ENCODE assay signal across 23 mouse cellular contexts in the genomic region with DNA sequence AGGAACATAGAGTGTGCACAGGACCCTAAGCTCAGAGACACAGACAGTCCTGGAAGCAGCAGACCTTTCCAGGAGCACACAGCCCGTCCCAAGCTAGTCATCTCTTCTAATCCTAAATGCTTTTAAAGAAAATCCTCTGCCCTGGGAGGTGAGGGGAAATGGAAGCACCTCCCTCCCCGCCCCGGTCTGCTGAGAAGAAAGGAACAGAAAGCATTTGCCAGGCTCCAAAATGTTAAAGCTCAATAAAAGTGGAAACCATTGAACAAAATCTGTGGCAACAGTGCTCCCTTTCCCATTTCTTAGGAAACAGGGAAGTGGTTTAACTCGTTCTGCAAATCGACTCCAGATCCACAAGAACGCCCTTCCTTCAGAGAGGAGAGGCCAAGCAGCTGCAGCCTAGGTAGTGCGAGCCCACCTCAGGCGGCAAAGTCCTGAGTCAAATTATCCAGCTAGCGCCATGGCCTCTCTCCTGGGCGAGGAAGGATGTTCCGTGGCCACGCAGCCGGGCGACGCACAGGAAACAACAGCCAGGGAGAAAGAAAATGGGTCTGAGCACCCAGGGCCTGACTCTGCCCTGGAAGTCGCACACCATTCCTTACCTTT. TPM values are rescaled to one million over a fixed set of nuclear protein-coding genes. Genes with fewer than 3 reads are reported as not detected.
DNase-seq lines count a peak whose midpoint lies in the region; ATAC-seq and TF ChIP-seq lines count a peak whose summit lies in the region.
"Had no signal": no experiment of that assay in that cellular context is flagged by ENCODE, and none has a peak within 500 bp of the region (broad histone marks: within the 10 kb centered on the region; RNA-seq: fewer than 3 reads in every experiment).

No protein-coding gene starts in this region.

- H3K36me3 ChIP-seq in forebrain, embryonic 12.5 days (replicated peaks), result no peaks in the 10 kb centered on the region
- H3K36me3 ChIP-seq in forebrain, postnatal 0 days (ENCODE audit: insufficient read depth), result no peaks in the 10 kb centered on the region
- no peaks in the 10 kb centered on the region for H3K36me3 ChIP-seq in kidney, embryonic 15.5 days
- H3K36me3 ChIP-seq in hindbrain, embryonic 13.5 days, result no peaks in the 10 kb centered on the region
- H3K36me3 ChIP-seq in midbrain, embryonic 13.5 days, result no peaks in the 10 kb centered on the region
- H3K36me3 ChIP-seq in liver, embryonic 12.5 days, result no peaks in the 10 kb centered on the region
- H3K36me3 ChIP-seq: G1E; heart, embryonic 12.5 days; hindbrain, embryonic 15.5 days had no signal

- no peak overlapping the region for H3K27ac ChIP-seq in forebrain, embryonic 12.5 days
- H3K27ac ChIP-seq in forebrain, postnatal 0 days (ENCODE audit: low read depth, low read length), result no peak overlapping the region
- H3K27ac ChIP-seq in kidney, embryonic 15.5 days, result no peak overlapping the region
- no peak overlapping the region for H3K27ac ChIP-seq in hindbrain, embryonic 13.5 days
- no peak overlapping the region for H3K27ac ChIP-seq in midbrain, embryonic 13.5 days
- H3K27ac ChIP-seq in liver, embryonic 12.5 days, result no peak overlapping the region
- H3K27ac ChIP-seq: hindbrain, embryonic 15.5 days had no signal

- no peak for TF ChIP-seq CTCF in forebrain, postnatal 0 days (IDR thresholded peaks at IDR 0.05; ENCODE audit: low read depth)

- 2% methylated on average over 16 of the region's 16 CpGs for WGBS in forebrain, embryonic 12.5 days
- WGBS in forebrain, postnatal 0 days, result 3% methylated on average over 16 of the region's 16 CpGs
- WGBS in kidney, embryonic 15.5 days, result 2% methylated on average over 16 of the region's 16 CpGs
- WGBS in hindbrain, embryonic 13.5 days, result 4% methylated on average over 16 of the region's 16 CpGs
- WGBS in midbrain, embryonic 13.5 days, result 1% methylated on average over 16 of the region's 16 CpGs
- 5% methylated on average over 16 of the region's 16 CpGs for WGBS in liver, embryonic 12.5 days (ENCODE audit: insufficient replicate concordance)

- ATAC-seq in forebrain, embryonic 12.5 days (ENCODE audit: low FRiP score), result no peak
- no peak for ATAC-seq in forebrain, postnatal 0 days
- ATAC-seq in kidney, embryonic 15.5 days (replicated peaks; ENCODE audit: low FRiP score), result no peak
- no peak for ATAC-seq in hindbrain, embryonic 13.5 days (ENCODE audit: low FRiP score)
- no peak for ATAC-seq in midbrain, embryonic 13.5 days
- no peak for ATAC-seq in erythroblast, adult 5-6 weeks (replicated peaks; ENCODE audit: low FRiP score, poor library complexity, severe bottlenecking)
- ATAC-seq in liver, embryonic 12.5 days, result no peak
- ATAC-seq: activated CD4-positive, CD25-positive, alpha-beta regulatory T cell, adult 4 months had no signal

- no peak overlapping the region for H3K4me2 ChIP-seq in forebrain, embryonic 12.5 days
- H3K4me2 ChIP-seq in forebrain, postnatal 0 days (ENCODE audit: low read depth), result no peak overlapping the region
- no peak overlapping the region for H3K4me2 ChIP-seq in kidney, embryonic 15.5 days
- H3K4me2 ChIP-seq in hindbrain, embryonic 13.5 days, result no peak overlapping the region
- peak overlapping the region; percentile 44 for H3K4me2 ChIP-seq in midbrain, embryonic 13.5 days (replicated peaks)
- no peak overlapping the region for H3K4me2 ChIP-seq in liver, embryonic 12.5 days

- H3K27me3 ChIP-seq in forebrain, embryonic 12.5 days, result peaks cover 100% of the 10 kb centered on the region
- H3K27me3 ChIP-seq in forebrain, postnatal 0 days (ENCODE audit: insufficient read depth, low read length), result peaks cover 76% of the 10 kb centered on the region
- peaks cover 100% of the 10 kb centered on the region for H3K27me3 ChIP-seq in kidney, embryonic 15.5 days
- H3K27me3 ChIP-seq in hindbrain, embryonic 13.5 days, result peaks cover 100% of the 10 kb centered on the region
- H3K27me3 ChIP-seq in midbrain, embryonic 13.5 days, result peaks cover 99% of the 10 kb centered on the region
- peaks cover 100% of the 10 kb centered on the region for H3K27me3 ChIP-seq in liver, embryonic 12.5 days (replicated peaks)

- H3K9me3 ChIP-seq in forebrain, embryonic 12.5 days, result no peaks in the 10 kb centered on the region
- no peaks in the 10 kb centered on the region for H3K9me3 ChIP-seq in forebrain, postnatal 0 days (ENCODE audit: low read length)
- H3K9me3 ChIP-seq in kidney, embryonic 15.5 days (replicated peaks), result no peaks in the 10 kb centered on the region
- H3K9me3 ChIP-seq in hindbrain, embryonic 13.5 days, result no peaks in the 10 kb centered on the region
- no peaks in the 10 kb centered on the region for H3K9me3 ChIP-seq in midbrain, embryonic 13.5 days
- H3K9me3 ChIP-seq in liver, embryonic 12.5 days (replicated peaks), result no peaks in the 10 kb centered on the region
- H3K9me3 ChIP-seq: heart, embryonic 12.5 days; hindbrain, embryonic 15.5 days had no signal

- peaks cover 22% of the 10 kb centered on the region for H3K4me1 ChIP-seq in forebrain, embryonic 12.5 days
- H3K4me1 ChIP-seq in forebrain, postnatal 0 days (ENCODE audit: insufficient read depth), result no peaks in the 10 kb centered on the region
- peaks cover 32% of the 10 kb centered on the region for H3K4me1 ChIP-seq in kidney, embryonic 15.5 days
- peaks cover 31% of the 10 kb centered on the region for H3K4me1 ChIP-seq in hindbrain, embryonic 13.5 days (replicated peaks)
- H3K4me1 ChIP-seq in midbrain, embryonic 13.5 days (replicated peaks), result peaks cover 28% of the 10 kb centered on the region
- H3K4me1 ChIP-seq in liver, embryonic 12.5 days, result peaks cover 12% of the 10 kb centered on the region

- H3K4me3 ChIP-seq in forebrain, embryonic 12.5 days (replicated peaks), result no peak overlapping the region
- H3K4me3 ChIP-seq in forebrain, postnatal 0 days (ENCODE audit: low read depth, low read length), result no peak overlapping the region; the same call in 1 of the 2 replicates
- 0 out of 2 replicates have a peak overlapping the region, but pooled peaks have one; percentile 3 for H3K4me3 ChIP-seq in kidney, embryonic 15.5 days (replicated peaks)
- H3K4me3 ChIP-seq in hindbrain, embryonic 13.5 days, result 0 out of 2 replicates have a peak overlapping the region, but pooled peaks have one; percentile 31
- peak overlapping the region; percentile 34 for H3K4me3 ChIP-seq in midbrain, embryonic 13.5 days (replicated peaks)
- H3K4me3 ChIP-seq in liver, embryonic 12.5 days, result no peak overlapping the region
- H3K4me3 ChIP-seq: hindbrain, embryonic 15.5 days; myocyte had no signal

- 0 out of 2 replicates have a peak overlapping the region, but pooled peaks have one; percentile 4 for H3K9ac ChIP-seq in forebrain, embryonic 12.5 days
- no peak overlapping the region for H3K9ac ChIP-seq in forebrain, postnatal 0 days
- H3K9ac ChIP-seq in kidney, embryonic 15.5 days, result no peak overlapping the region
- no peak overlapping the region for H3K9ac ChIP-seq in hindbrain, embryonic 13.5 days
- no peak overlapping the region for H3K9ac ChIP-seq in midbrain, embryonic 13.5 days (replicated peaks)
- H3K9ac ChIP-seq in liver, embryonic 12.5 days, result no peak overlapping the region
- H3K9ac ChIP-seq: heart, embryonic 12.5 days; hindbrain, embryonic 15.5 days had no signal

- DNase-seq in forebrain, postnatal 0 days, result no peak
- no peak for DNase-seq in kidney, postnatal 25 days
- DNase-seq: adrenal gland, postnatal 36 days; cerebellum, adult 11-12 months; gastrocnemius, postnatal 14 days; lung, postnatal 4 days; right cerebral cortex, postnatal 14 days had no signal

RNA-seq across cellular contexts. Expression of a gene that starts 1.9 kb away (rescaled TPM):
- 0.87 and 1.2 TPM in 2 replicates for polyA plus RNA-seq in forebrain, embryonic 12.5 days (2016; fragmentation: Nextera tagmentation; extraction: Ambion mirVana)
- total RNA-seq in forebrain, postnatal 0 days (2014; rRNA removed), result 1.1 TPM in 2 replicates
- polyA plus RNA-seq in forebrain, postnatal 0 days (2015; fragmentation: Nextera tagmentation; extraction: Ambion mirVana), result 0.86 and 0.93 TPM in 2 replicates
- polyA plus RNA-seq in kidney, embryonic 15.5 days (2015; fragmentation: Nextera tagmentation; extraction: Ambion mirVana), result not detected in 2 replicates
- 0.38 and 0.54 TPM in 2 replicates for polyA plus RNA-seq in hindbrain, embryonic 13.5 days (2015; fragmentation: Nextera tagmentation; extraction: Ambion mirVana)
- polyA plus RNA-seq in midbrain, embryonic 13.5 days (2015; fragmentation: Nextera tagmentation; extraction: Ambion mirVana), result 0.82 and 1.7 TPM in 2 replicates
- not detected in 2 replicates for total RNA-seq in erythroblast, adult 5-6 weeks (2015; ENCODE audit: low replicate concordance)
- not detected in 2 replicates for total RNA-seq in erythroblast, adult 5-6 weeks (2017; ENCODE audit: low replicate concordance)
- not detected in 2 replicates for polyA plus RNA-seq in liver, embryonic 12.5 days (2016; fragmentation: Nextera tagmentation; extraction: Ambion mirVana)
- total RNA-seq: adrenal gland, postnatal 36 days; gastrocnemius, postnatal 14 days; left cerebral cortex, postnatal 10 days had no signal
- polyA plus RNA-seq: activated CD4-positive, CD25-positive, alpha-beta regulatory T cell, adult 4 months; embryonic facial prominence, embryonic 11.5 days; G1E; heart, embryonic 12.5 days; kidney, embryonic 16.5 days; liver, embryonic 16.5 days; thymus, postnatal 0 days had no signal

RNA-seq across cellular contexts. Expression of a gene that starts 19.1 kb away (rescaled TPM):
- 46.4 and 52.3 TPM in 2 replicates for polyA plus RNA-seq in forebrain, embryonic 12.5 days (2016; fragmentation: Nextera tagmentation; extraction: Ambion mirVana)
- total RNA-seq in forebrain, postnatal 0 days (2014; rRNA removed), result 308 and 339 TPM in 2 replicates
- 205 and 223 TPM in 2 replicates for polyA plus RNA-seq in forebrain, postnatal 0 days (2015; fragmentation: Nextera tagmentation; extraction: Ambion mirVana)
- polyA plus RNA-seq in kidney, embryonic 15.5 days (2015; fragmentation: Nextera tagmentation; extraction: Ambion mirVana), result 27.1 and 28.2 TPM in 2 replicates
- 83.8 and 90.2 TPM in 2 replicates for polyA plus RNA-seq in hindbrain, embryonic 13.5 days (2015; fragmentation: Nextera tagmentation; extraction: Ambion mirVana)
- polyA plus RNA-seq in midbrain, embryonic 13.5 days (2015; fragmentation: Nextera tagmentation; extraction: Ambion mirVana), result 67.8 and 71.3 TPM in 2 replicates
- total RNA-seq in erythroblast, adult 5-6 weeks (2015; ENCODE audit: low replicate concordance), result 0.96 and 1.7 TPM in 2 replicates
- 0.98 and 2.7 TPM in 2 replicates for total RNA-seq in erythroblast, adult 5-6 weeks (2017; ENCODE audit: low replicate concordance)
- 14.7 and 15.2 TPM in 2 replicates for polyA plus RNA-seq in liver, embryonic 12.5 days (2016; fragmentation: Nextera tagmentation; extraction: Ambion mirVana)

RNA-seq across cellular contexts. Expression of a gene that starts 19.2 kb away (rescaled TPM):
- 32.9 and 33.5 TPM in 2 replicates for polyA plus RNA-seq in forebrain, embryonic 12.5 days (2016; fragmentation: Nextera tagmentation; extraction: Ambion mirVana)
- total RNA-seq in forebrain, postnatal 0 days (2014; rRNA removed), result 33.4 and 35.7 TPM in 2 replicates
- 27.4 and 33.5 TPM in 2 replicates for polyA plus RNA-seq in forebrain, postnatal 0 days (2015; fragmentation: Nextera tagmentation; extraction: Ambion mirVana)
- 24.5 and 27.8 TPM in 2 replicates for polyA plus RNA-seq in kidney, embryonic 15.5 days (2015; fragmentation: Nextera tagmentation; extraction: Ambion mirVana)
- 40.0 and 40.3 TPM in 2 replicates for polyA plus RNA-seq in hindbrain, embryonic 13.5 days (2015; fragmentation: Nextera tagmentation; extraction: Ambion mirVana)
- polyA plus RNA-seq in midbrain, embryonic 13.5 days (2015; fragmentation: Nextera tagmentation; extraction: Ambion mirVana), result 37.0 and 38.7 TPM in 2 replicates
- total RNA-seq in erythroblast, adult 5-6 weeks (2015; ENCODE audit: low replicate concordance), result 2.7 and 11.1 TPM in 2 replicates
- 5.4 and 9.2 TPM in 2 replicates for total RNA-seq in erythroblast, adult 5-6 weeks (2017; ENCODE audit: low replicate concordance)
- polyA plus RNA-seq in liver, embryonic 12.5 days (2016; fragmentation: Nextera tagmentation; extraction: Ambion mirVana), result 10.3 and 10.8 TPM in 2 replicates

RNA-seq across cellular contexts. Expression of a gene that starts 56.7 kb away (rescaled TPM):
- 472 and 480 TPM in 2 replicates for polyA plus RNA-seq in forebrain, embryonic 12.5 days (2016; fragmentation: Nextera tagmentation; extraction: Ambion mirVana)
- 185 and 187 TPM in 2 replicates for total RNA-seq in forebrain, postnatal 0 days (2014; rRNA removed)
- polyA plus RNA-seq in forebrain, postnatal 0 days (2015; fragmentation: Nextera tagmentation; extraction: Ambion mirVana), result 497 and 510 TPM in 2 replicates
- 457 and 491 TPM in 2 replicates for polyA plus RNA-seq in kidney, embryonic 15.5 days (2015; fragmentation: Nextera tagmentation; extraction: Ambion mirVana)
- polyA plus RNA-seq in hindbrain, embryonic 13.5 days (2015; fragmentation: Nextera tagmentation; extraction: Ambion mirVana), result 445 and 454 TPM in 2 replicates
- 470 and 496 TPM in 2 replicates for polyA plus RNA-seq in midbrain, embryonic 13.5 days (2015; fragmentation: Nextera tagmentation; extraction: Ambion mirVana)
- total RNA-seq in erythroblast, adult 5-6 weeks (2015; ENCODE audit: low replicate concordance), result 54.5 and 89.0 TPM in 2 replicates
- 14.4 and 30.6 TPM in 2 replicates for total RNA-seq in erythroblast, adult 5-6 weeks (2017; ENCODE audit: low replicate concordance)
- polyA plus RNA-seq in liver, embryonic 12.5 days (2016; fragmentation: Nextera tagmentation; extraction: Ambion mirVana), result 367 and 374 TPM in 2 replicates

Comparison
In these comparisons a context has a peak if more than half of its experiments do, and no peak if none do; other contexts are left out.
1. H3K4me3 ChIP-seq: peak in kidney, embryonic 15.5 days (single experiment), hindbrain, embryonic 13.5 days (single experiment) and midbrain, embryonic 13.5 days (single experiment); none in forebrain, embryonic 12.5 days (single experiment), forebrain, postnatal 0 days (single experiment) and liver, embryonic 12.5 days (single experiment).